Mouse (Mus musculus): ENCODE results near the gene Zfp804a.

The Zfp804a gene

DNA sequence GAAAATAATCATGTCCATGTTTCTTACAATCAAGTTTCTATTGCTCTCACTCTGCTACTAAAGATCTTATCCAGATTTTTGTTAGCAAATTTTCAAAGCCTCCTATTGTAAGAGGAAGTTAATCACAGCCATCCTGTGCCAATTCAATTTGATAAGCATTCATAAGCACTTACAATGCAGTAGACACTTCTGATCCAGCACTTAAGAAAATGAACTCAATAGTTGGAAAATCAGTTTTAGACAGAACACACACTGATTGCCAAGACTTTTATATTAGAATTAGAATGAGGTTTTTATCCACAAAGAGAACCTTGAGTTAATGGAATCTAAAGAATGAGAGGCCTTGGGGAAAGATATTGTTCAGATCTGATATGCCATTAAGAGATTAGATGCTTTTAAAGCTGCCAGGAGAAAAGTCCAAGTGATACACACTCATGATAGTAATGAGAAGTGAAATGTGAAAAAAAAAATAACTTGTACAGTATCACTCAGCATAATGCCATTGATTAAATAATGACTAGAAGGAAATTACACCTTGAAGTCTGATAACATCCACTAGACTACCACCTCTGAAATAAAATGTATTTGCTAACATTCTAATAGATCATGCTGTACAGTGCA lies 194.0 kb downstream of the Zfp804a start:
- DNase-seq (ENCODE audit: inconsistent age in 2 of 2, low spot score in 1 of 2), result no peak

DNA sequence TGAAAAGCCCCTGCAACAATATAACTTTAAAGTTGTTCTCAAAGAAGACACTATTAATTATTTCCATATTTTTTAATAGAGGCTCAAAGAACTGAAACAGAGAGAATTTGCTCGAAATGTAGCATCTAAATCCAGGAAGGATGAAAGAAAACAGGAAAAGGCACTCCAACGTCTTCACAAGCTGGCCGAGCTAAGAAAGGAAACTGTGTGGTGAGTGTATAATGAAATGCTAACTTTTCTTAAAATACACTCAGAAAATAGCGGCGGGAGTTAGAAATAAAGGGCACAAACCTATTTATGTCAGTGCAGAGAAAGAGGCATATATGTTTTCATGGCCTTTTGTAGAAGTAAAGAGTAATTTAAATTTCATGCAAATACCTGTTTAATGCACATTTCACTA lies 200.4 kb downstream of the Zfp804a start:
- no peak for DNase-seq (ENCODE audit: inconsistent age in 2 of 2, low spot score in 1 of 2)

DNA sequence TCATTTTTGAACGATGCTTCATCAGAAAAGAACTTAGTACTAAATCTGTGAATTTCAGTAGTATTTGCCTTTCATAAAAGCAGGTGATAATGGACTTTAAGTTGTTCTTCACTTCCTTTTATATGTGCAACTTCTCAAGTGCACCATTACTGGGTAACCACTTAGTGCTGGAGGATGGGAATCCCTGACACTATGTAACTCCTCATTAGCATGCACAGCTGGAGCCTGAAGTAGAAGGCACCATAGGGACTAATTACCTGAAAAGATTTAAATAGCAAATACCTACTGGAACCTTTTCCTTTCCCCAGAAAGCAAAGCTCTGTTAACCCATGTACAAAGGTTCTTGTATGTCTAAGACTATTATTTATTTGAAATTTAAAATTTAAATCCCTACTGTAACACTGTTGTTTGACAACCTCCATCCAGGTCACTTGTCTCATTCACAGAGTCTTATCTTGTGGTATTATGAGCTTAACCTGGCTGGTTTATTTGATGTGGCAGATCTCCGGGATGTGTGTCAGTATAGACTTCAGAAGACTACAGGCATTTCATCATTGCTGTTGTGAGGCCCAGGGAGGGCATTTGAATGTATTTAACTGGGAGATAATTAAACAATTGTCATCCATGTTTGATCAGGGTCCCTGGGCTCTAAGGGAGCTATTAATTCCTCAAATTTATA lies 229.7 kb downstream of the Zfp804a start:
- no peak for DNase-seq (ENCODE audit: inconsistent age in 2 of 2, low spot score in 1 of 2)

DNA sequence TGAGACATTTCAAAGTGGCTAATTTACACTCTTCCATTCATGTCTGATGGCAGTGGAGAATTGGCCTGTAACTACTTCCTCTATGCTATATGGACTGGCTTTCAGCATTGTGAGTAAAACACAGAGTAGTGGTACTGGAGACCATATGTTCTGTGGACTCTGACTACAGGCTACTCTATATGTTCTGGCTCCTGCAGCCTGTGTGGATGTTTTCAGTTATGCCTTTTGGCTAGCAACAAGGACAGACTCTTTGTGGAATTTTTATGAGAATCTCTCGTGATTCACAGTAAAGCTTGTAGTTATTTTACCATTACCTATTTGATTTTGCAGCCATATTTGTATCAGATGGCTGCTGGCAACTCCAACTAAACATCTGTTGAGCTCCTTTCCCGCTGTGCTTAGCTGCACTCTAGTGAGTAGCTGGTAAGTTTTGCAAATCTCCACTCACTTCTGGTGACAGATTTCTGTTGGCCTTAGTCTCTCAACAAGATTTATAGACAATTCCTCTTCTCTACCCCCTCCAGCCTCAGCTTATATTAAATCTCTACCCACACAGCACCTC lies 242.0 kb downstream of the Zfp804a start:
- no peak for DNase-seq (ENCODE audit: inconsistent age in 2 of 2, low spot score in 1 of 2)

All from adrenal gland, adult (tissue).